Mouse (Mus musculus) embryonic facial prominence, embryonic 10.5 days (tissue): Measurements from ENCODE around the gene Akap9. TPM values are rescaled to one million over a fixed set of nuclear protein-coding genes. Genes with fewer than 3 reads are reported as not detected.
"Not testable (repeated sequence)": the region's sequence is repeated elsewhere in the genome, so short reads cannot be mapped to it uniquely, and the experiment has no call there.

Experiments used
- DNase-seq: peaks from one replicate; pipeline ENCODE4 v3.0.0-alpha.2; 2017; ENCODE audit warnings: low spot score
- H3K27ac ChIP-seq: fragments of 300-500 bp; sonication (generic); replicated peaks from 2 replicates; pipeline ENCODE4 v1.5.1; 2016; ENCODE audit warnings: mild to moderate bottlenecking
- H3K27me3 ChIP-seq: fragments of 300-500 bp; sonication (generic); replicated peaks from 2 replicates; pipeline ENCODE4 v1.6.1; 2016; ENCODE audit warnings: low read depth, mild to moderate bottlenecking; ENCODE audit not compliant: poor library complexity, severe bottlenecking
- H3K36me3 ChIP-seq: fragments of 300-500 bp; sonication (generic); replicated peaks from 2 replicates; pipeline ENCODE4 v1.6.1; 2016; ENCODE audit warnings: mild to moderate bottlenecking, moderate library complexity
- H3K4me1 ChIP-seq: fragments of 300-500 bp; sonication (generic); 2 replicates; pipeline ENCODE4 v1.6.1; 2016
- H3K4me3 ChIP-seq: fragments of 300-500 bp; sonication (generic); 2 replicates; pipeline ENCODE4 v1.5.1; 2016; ENCODE audit warnings: mild to moderate bottlenecking, moderate library complexity
- H3K9me3 ChIP-seq: fragments of 300-500 bp; sonication (generic); 2 replicates; pipeline ENCODE4 v1.6.1; 2016; ENCODE audit warnings: mild to moderate bottlenecking
- WGBS: fragments of 180-500 bp; shearing (Covaris S2); methylation state at CpG from one replicate; pipeline ENCODE4 v1.1.7; 2016; 5-methylcytosine and 5-hydroxymethylcytosine counted together
- polyA plus RNA-seq: library from polyadenylated mRNA; unstranded; fragments of >200 nt; fragmentation: Nextera tagmentation; extraction: Ambion mirVana; gene quantifications from 2 replicates; pipeline ENCODE4 v1.2.1, GENCODE M21; 2016

Akap9 gene
- polyA plus RNA-seq, 1 experiment from 2014 or later, result 119 TPM

- 85% methylated on average over 6 of the region's 6 CpGs for WGBS
- Histone ChIP-seq H3K27ac (no peak overlapping the region), H3K9me3 (no peaks in the 10 kb centered on the region), H3K4me1 (no peaks in the 10 kb centered on the region), H3K4me3 (no peak overlapping the region), H3K36me3 (peaks cover 88% of the 10 kb centered on the region), H3K27me3 (no peaks in the 10 kb centered on the region)
- no peak for DNase-seq
Observed at GRCm38 (mm10) chr5:3974896-3975295, 47.0 kb downstream of the Akap9 start.

- no peaks in the 10 kb centered on the region for H3K27me3 ChIP-seq
- H3K9me3 ChIP-seq, result no peaks in the 10 kb centered on the region
- H3K4me1 ChIP-seq, result no peaks in the 10 kb centered on the region
- no peak overlapping the region for H3K27ac ChIP-seq
- DNase-seq, result no peak
- WGBS, result 95% methylated on average over 8 of the region's 8 CpGs
- H3K4me3 ChIP-seq, result no peak overlapping the region
- H3K36me3 ChIP-seq, result peaks cover 84% of the 10 kb centered on the region
Observed at GRCm38 (mm10) chr5:3976111-3976510, 48.3 kb downstream of the Akap9 start.

DNA sequence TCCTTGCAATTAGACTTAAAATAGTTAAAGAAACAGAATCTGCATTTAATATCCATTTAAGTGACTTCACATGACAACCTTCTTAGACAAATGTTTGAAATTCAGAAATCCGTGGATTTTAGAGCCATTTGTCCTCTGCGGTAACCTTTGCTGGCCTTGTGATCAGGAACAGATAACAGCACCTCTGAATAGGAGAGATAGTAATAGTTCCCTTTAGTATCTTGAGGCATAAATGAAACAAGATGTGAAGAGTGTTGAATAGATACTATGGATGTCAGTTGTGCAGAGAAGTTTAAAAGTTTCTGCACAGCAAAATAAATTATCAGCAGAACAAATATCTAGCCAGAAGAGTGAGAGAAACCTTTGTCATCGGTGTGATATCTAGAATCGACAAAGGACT, 50.0 kb downstream of the Akap9 start:
- Histone ChIP-seq H3K4me3 (no peak overlapping the region), H3K4me1 (no peaks in the 10 kb centered on the region), H3K27me3 (no peaks in the 10 kb centered on the region), H3K36me3 (peaks cover 73% of the 10 kb centered on the region), H3K9me3 (no peaks in the 10 kb centered on the region), H3K27ac (no peak overlapping the region)
- WGBS, result 95% methylated on average over 4 of the region's 4 CpGs
- no peak for DNase-seq

GRCm38 (mm10) chr5:3989608-3990007, 61.8 kb downstream of the Akap9 start:
- Histone ChIP-seq H3K27me3 (no peaks in the 10 kb centered on the region), H3K9me3 (no peaks in the 10 kb centered on the region), H3K4me1 (no peaks in the 10 kb centered on the region), H3K36me3 (peaks cover 47% of the 10 kb centered on the region), H3K4me3 (no peak overlapping the region), H3K27ac (no peak overlapping the region)
- DNase-seq, result no peak
- 70% methylated on average over 1 of the region's 1 CpGs for WGBS

DNA sequence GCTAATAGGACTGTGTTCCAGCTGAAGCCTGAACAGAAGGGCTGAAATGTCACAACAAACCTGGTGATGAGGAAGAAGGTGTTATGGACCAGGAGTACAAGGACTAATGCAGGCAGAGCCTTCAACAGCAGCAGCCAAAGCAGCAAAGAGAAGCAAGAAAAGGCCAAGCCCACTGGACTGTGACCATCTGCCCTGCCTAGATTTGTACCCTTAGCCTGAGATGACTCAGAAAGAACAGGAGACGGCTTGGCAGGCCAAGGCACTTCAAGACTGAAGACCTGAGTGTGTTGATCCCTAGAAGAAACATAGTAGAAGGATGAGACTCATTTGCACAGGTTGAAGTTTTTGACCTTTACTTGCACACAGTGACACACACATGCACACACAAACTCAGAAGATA, 62.6 kb downstream of the Akap9 start:
- WGBS, result 90% methylated on average over 1 of the region's 1 CpGs
- no peaks in the 10 kb centered on the region for H3K4me1 ChIP-seq
- no peak overlapping the region for H3K4me3 ChIP-seq
- H3K36me3 ChIP-seq, result peaks cover 49% of the 10 kb centered on the region
- DNase-seq, result no peak
- no peak overlapping the region for H3K27ac ChIP-seq
- no peaks in the 10 kb centered on the region for H3K9me3 ChIP-seq
- H3K27me3 ChIP-seq, result no peaks in the 10 kb centered on the region

GRCm38 (mm10) chr5:4004531-4005469, 76.9 kb downstream of the Akap9 start:
- no peak overlapping the region for H3K27ac ChIP-seq
- H3K9me3 ChIP-seq, result no peaks in the 10 kb centered on the region
- H3K4me1 ChIP-seq, result no peaks in the 10 kb centered on the region
- no peak for DNase-seq
- H3K36me3 ChIP-seq, result peaks cover 42% of the 10 kb centered on the region
- whole genome bisulfite sequencing, result 90% methylated on average over 16 of the region's 16 CpGs
- no peak overlapping the region for H3K4me3 ChIP-seq
- no peaks in the 10 kb centered on the region for H3K27me3 ChIP-seq

GRCm38 (mm10) chr5:4006606-4007005, 78.8 kb downstream of the Akap9 start:
- Histone ChIP-seq H3K4me3 (no peak overlapping the region), H3K27me3 (no peaks in the 10 kb centered on the region), H3K36me3 (peaks cover 52% of the 10 kb centered on the region), H3K4me1 (no peaks in the 10 kb centered on the region), H3K9me3 (no peaks in the 10 kb centered on the region), H3K27ac (no peak overlapping the region)
- no peak for DNase-seq
- 93% methylated on average over 3 of the region's 3 CpGs for WGBS

GRCm38 (mm10) chr5:4008266-4008665, 80.4 kb downstream of the Akap9 start:
- Histone ChIP-seq H3K9me3 (no peaks in the 10 kb centered on the region), H3K27me3 (no peaks in the 10 kb centered on the region), H3K4me1 (no peaks in the 10 kb centered on the region), H3K4me3 (no peak overlapping the region), H3K27ac (no peak overlapping the region), H3K36me3 (peaks cover 64% of the 10 kb centered on the region)
- DNase-seq, result no peak
- 92% methylated on average over 10 of the region's 10 CpGs for WGBS

GRCm38 (mm10) chr5:4009540-4009939, 81.7 kb downstream of the Akap9 start:
- no peak for DNase-seq
- no peak overlapping the region for H3K4me3 ChIP-seq
- H3K9me3 ChIP-seq, result no peaks in the 10 kb centered on the region
- no peak overlapping the region for H3K27ac ChIP-seq
- H3K27me3 ChIP-seq, result no peaks in the 10 kb centered on the region
- 89% methylated on average over 6 of the region's 6 CpGs for WGBS
- no peaks in the 10 kb centered on the region for H3K4me1 ChIP-seq
- peaks cover 70% of the 10 kb centered on the region for H3K36me3 ChIP-seq

DNA sequence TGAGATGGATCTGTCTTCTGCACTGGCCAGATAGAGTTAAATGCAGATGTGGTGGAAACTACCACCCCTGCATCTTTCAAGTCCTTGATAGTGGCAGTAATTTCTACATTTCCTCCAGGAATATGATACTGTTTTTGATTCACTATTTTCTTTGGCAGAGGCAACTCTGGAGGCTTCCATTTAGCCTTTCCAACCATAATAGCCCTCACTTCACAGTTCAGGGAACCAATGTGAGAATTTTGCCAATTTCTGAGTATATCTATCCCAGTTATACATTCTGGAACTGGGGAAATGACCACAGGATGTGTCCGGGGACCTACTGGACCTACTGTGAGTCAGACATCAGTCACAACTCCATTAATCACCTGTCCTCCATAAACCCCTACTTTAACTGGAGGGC, 89.8 kb downstream of the Akap9 start:
- peaks cover 77% of the 10 kb centered on the region for H3K36me3 ChIP-seq
- H3K9me3 ChIP-seq, H3K27ac ChIP-seq, DNase-seq, H3K27me3 ChIP-seq, H3K4me1 ChIP-seq, H3K4me3 ChIP-seq: not testable (repeated sequence)
- 93% methylated on average over 1 of the region's 1 CpGs for WGBS

- 92% methylated on average over 4 of the region's 4 CpGs for WGBS
- no peak for DNase-seq
- H3K4me1 ChIP-seq, result peaks cover 5% of the 10 kb centered on the region
- no peaks in the 10 kb centered on the region for H3K27me3 ChIP-seq
- H3K4me3 ChIP-seq, result no peak overlapping the region
- peaks cover 60% of the 10 kb centered on the region for H3K36me3 ChIP-seq
- no peaks in the 10 kb centered on the region for H3K9me3 ChIP-seq
- H3K27ac ChIP-seq, result no peak overlapping the region
Observed at GRCm38 (mm10) chr5:4019377-4019776, 91.5 kb downstream of the Akap9 start.

GRCm38 (mm10) chr5:4020018-4020417, 92.2 kb downstream of the Akap9 start:
- no peak for DNase-seq
- H3K4me3 ChIP-seq, result no peak overlapping the region
- no peak overlapping the region for H3K27ac ChIP-seq
- 85% methylated on average over 1 of the region's 1 CpGs for WGBS
- no peaks in the 10 kb centered on the region for H3K9me3 ChIP-seq
- H3K27me3 ChIP-seq, result no peaks in the 10 kb centered on the region
- peaks cover 5% of the 10 kb centered on the region for H3K4me1 ChIP-seq
- peaks cover 54% of the 10 kb centered on the region for H3K36me3 ChIP-seq

DNA sequence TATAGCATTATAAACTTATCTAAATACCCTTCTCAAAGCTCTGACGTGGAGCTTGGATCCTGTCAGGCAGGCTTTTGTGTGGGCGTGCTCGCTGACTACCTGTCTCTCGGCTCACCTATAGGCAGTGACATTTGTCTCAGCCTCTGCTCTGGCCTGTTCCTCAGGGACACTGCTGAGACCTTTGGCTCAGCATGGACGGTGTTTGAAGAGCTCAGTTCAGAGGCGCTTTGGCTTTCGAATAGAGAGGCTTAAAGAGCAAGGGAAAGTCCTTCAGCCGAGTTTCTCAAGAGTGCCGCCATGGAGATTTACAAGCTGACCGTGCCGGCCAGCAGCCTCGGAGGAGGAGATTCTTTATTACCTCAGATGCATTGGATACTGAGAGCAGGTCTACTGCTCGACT, 95.3 kb downstream of the Akap9 start:
- 85% methylated on average over 13 of the region's 13 CpGs for WGBS
- H3K36me3 ChIP-seq, result peaks cover 27% of the 10 kb centered on the region
- peaks cover 5% of the 10 kb centered on the region for H3K4me1 ChIP-seq
- no peaks in the 10 kb centered on the region for H3K27me3 ChIP-seq
- no peaks in the 10 kb centered on the region for H3K9me3 ChIP-seq
- no peak for DNase-seq
- no peak overlapping the region for H3K4me3 ChIP-seq
- no peak overlapping the region for H3K27ac ChIP-seq
